Mouse (Mus musculus): ENCODE measurements around the gene Rbp1. TPM values are rescaled to one million over a fixed set of nuclear protein-coding genes. Genes with fewer than 3 reads are reported as not detected.

Rbp1 gene
- polyA plus RNA-seq (2017; shearing (Covaris generic)) = not detected

DNA sequence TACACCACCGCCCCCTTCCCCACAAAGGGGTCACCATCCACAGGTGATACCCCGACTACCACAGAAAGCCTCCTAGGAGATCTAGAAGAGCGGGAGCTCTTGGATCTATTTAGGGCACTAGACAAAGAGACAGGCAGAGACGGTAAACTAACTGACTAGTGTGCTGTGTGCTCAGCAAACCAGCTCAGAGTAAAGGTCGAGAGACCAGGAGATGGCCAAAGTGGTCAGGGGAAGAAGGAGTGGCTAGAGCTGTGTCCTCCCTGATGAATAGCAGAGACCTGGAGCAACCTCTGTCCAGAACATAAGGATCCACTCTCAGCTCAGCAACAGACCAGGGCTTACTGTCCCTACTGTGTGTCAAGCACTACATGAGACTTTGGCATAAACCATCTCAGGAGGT lies at the start of gene Rbp1:
TSS of gene Rbp1 (plus strand) at position 306 of the 400 bp plus-strand sequence.

DNA sequence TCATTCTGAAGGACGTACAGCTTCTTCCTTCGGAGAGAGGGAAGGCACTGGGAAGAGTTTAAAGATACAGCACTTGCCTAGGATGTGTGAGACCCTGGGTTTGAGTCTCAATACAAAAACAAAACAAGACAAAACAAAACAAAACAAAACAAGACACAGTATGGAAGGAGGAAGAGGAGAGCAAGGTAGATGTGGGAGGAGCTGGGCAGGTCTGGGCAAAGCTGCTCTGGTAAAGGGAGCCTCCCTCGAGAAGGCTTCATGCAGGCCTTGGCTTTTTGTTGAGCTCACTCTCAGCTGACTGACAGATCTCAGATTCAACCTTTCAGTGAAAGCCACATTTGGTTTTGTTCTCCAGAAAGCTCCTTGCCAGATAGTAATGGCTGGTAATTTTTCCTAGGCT lies 63.1 kb downstream of the Rbp1 start, which contains the start of gene Rbp2:
TSS of gene Rbp2 (plus strand) at position 301 of the 400 bp plus-strand sequence.

Other genes starting within 250 kb of the Rbp1 start
- gene Nmnat3, start 135.5 kb upstream of the Rbp1 start, polyA plus RNA-seq (2017; shearing (Covaris generic)) = 18.3 TPM
- not detected for gene Rbp2, start 63.2 kb downstream of the Rbp1 start, polyA plus RNA-seq (2017; shearing (Covaris generic))
- gene Copb2, start 140.8 kb downstream of the Rbp1 start, polyA plus RNA-seq (2017; shearing (Covaris generic)) = 158 TPM
- 28.1 TPM for gene Mrps22, start 178.7 kb downstream of the Rbp1 start, polyA plus RNA-seq (2017; shearing (Covaris generic))

All from inflammation-experienced regulatory T-cells, adult 16 weeks (primary cell).